Mouse (Mus musculus) frontal cortex, adult (tissue): ENCODE data around the gene A430005L14Rik.
A peak's percentile ranks its signal among the peaks of the same experiment; 100 is the strongest.
"Not testable (repeated sequence)": the region's sequence is repeated elsewhere in the genome, so short reads cannot be mapped to it uniquely, and the experiment has no call there.

Experiments used
- ATAC-seq: cut with Nextera tagmentation; 2 replicates; pipeline ENCODE4 v1.9.2; 2017; ENCODE audit warnings: mild to moderate bottlenecking, moderate library complexity, mixed read lengths; ENCODE audit not compliant: low TSS enrichment

Gene A430005L14Rik

GRCm38 (mm10) chr4:153956569-153957405, at the start of gene A430005L14Rik:
Gene A430005L14Rik, plus strand, starts transcription at chr4:153957237.
- peak; percentile 92 for ATAC-seq

GRCm38 (mm10) chr4:153907573-153907972, 49.5 kb upstream of the A430005L14Rik start:
- ATAC-seq: no peak

- no peak for ATAC-seq
Observed at GRCm38 (mm10) chr4:153913635-153914034, 43.4 kb upstream of the A430005L14Rik start.

GRCm38 (mm10) chr4:153917773-153918500, 39.1 kb upstream of the A430005L14Rik start:
- ATAC-seq: peak; percentile 87

GRCm38 (mm10) chr4:153920517-153921233, 36.4 kb upstream of the A430005L14Rik start:
- no peak for ATAC-seq

GRCm38 (mm10) chr4:153922090-153922489, 34.9 kb upstream of the A430005L14Rik start:
- ATAC-seq: not testable (repeated sequence)

- no peak for ATAC-seq
Observed at GRCm38 (mm10) chr4:153928772-153929299, 28.2 kb upstream of the A430005L14Rik start.

- ATAC-seq: no peak
Observed at GRCm38 (mm10) chr4:153929425-153929824, 27.6 kb upstream of the A430005L14Rik start.

- no peak for ATAC-seq
Observed at GRCm38 (mm10) chr4:153929921-153930320, 27.1 kb upstream of the A430005L14Rik start.

- ATAC-seq: no peak
Observed at GRCm38 (mm10) chr4:153943243-153943642, 13.8 kb upstream of the A430005L14Rik start.

GRCm38 (mm10) chr4:153944261-153944660, 12.8 kb upstream of the A430005L14Rik start:
- ATAC-seq: no peak

- no peak for ATAC-seq
Observed at GRCm38 (mm10) chr4:153945741-153946140, 11.3 kb upstream of the A430005L14Rik start.

GRCm38 (mm10) chr4:153950372-153950771, 6.7 kb upstream of the A430005L14Rik start:
- no peak for ATAC-seq

- ATAC-seq: no peak; the same call in 1 of the 2 replicates
Observed at GRCm38 (mm10) chr4:153951150-153951549, 5.9 kb upstream of the A430005L14Rik start.

- no peak for ATAC-seq
Observed at GRCm38 (mm10) chr4:153951692-153952091, 5.3 kb upstream of the A430005L14Rik start.

- ATAC-seq: no peak
Observed at GRCm38 (mm10) chr4:153955651-153956050, 1.4 kb upstream of the A430005L14Rik start.

GRCm38 (mm10) chr4:153957444-153958250, 610 bp downstream of the A430005L14Rik start:
- ATAC-seq: peak; percentile 5; the same call in 1 of the 2 replicates

- peak; percentile 58; the same call in 1 of the 2 replicates for ATAC-seq
Observed at GRCm38 (mm10) chr4:153962631-153963030, 5.6 kb downstream of the A430005L14Rik start.

GRCm38 (mm10) chr4:153966651-153967050, 9.6 kb downstream of the A430005L14Rik start:
- no peak for ATAC-seq

GRCm38 (mm10) chr4:153967556-153967955, 10.5 kb downstream of the A430005L14Rik start:
- ATAC-seq: no peak

GRCm38 (mm10) chr4:153968063-153968462, 11.0 kb downstream of the A430005L14Rik start:
- ATAC-seq: no peak
